Mouse (Mus musculus) gonadal fat pad, adult 2 months (tissue): ENCODE data around the gene Irf8. TPM values are rescaled to one million over a fixed set of nuclear protein-coding genes. Genes with fewer than 3 reads are reported as not detected.
"Not testable (repeated sequence)": the region's sequence is repeated elsewhere in the genome, so short reads cannot be mapped to it uniquely, and the experiment has no call there.

Source experiments
- DNase-seq: peaks from one replicate; pipeline ENCODE4 v3.0.0-alpha.2; 2012; ENCODE audit warnings: low read depth
- polyA plus RNA-seq: library from polyadenylated mRNA; depleted of rRNA; stranded (reverse); fragments of >200 nt; gene quantifications from 2 replicates; pipeline ENCODE4 v1.2.3, GENCODE M21; 2012; rRNA removed

The Irf8 gene
- polyA plus RNA-seq, 1 experiment: 11.6 TPM

GRCm38 (mm10) chr8:120797019-120797727, 61.0 kb downstream of the Irf8 start:
- no peak for DNase-seq

- no peak for DNase-seq
Measured at GRCm38 (mm10) chr8:120800308-120800865, 64.2 kb downstream of the Irf8 start.

- not testable (repeated sequence) for DNase-seq
Measured at GRCm38 (mm10) chr8:120803661-120804375, 67.7 kb downstream of the Irf8 start.

GRCm38 (mm10) chr8:120804741-120805140, 68.6 kb downstream of the Irf8 start:
- DNase-seq: no peak

Other genes starting within 250 kb of the Irf8 start
- 26.6 and 41.0 TPM in 2 replicates for gene Gins2, start 147.1 kb upstream of the Irf8 start, polyA plus RNA-seq
- 14.3 and 20.7 TPM in 2 replicates for gene 1190005I06Rik, start 88.7 kb upstream of the Irf8 start, polyA plus RNA-seq
- gene Gm27021, start 68.3 kb upstream of the Irf8 start, polyA plus RNA-seq: 0.46 and 0.53 TPM in 2 replicates
- 1,379 and 1,440 TPM in 2 replicates for gene Cox4i1, start 68.1 kb upstream of the Irf8 start, polyA plus RNA-seq
- 79.6 and 121 TPM in 2 replicates for gene Emc8, start 67.8 kb upstream of the Irf8 start, polyA plus RNA-seq